ENCODE assay signal across 24 mouse cellular contexts in the genomic region with DNA sequence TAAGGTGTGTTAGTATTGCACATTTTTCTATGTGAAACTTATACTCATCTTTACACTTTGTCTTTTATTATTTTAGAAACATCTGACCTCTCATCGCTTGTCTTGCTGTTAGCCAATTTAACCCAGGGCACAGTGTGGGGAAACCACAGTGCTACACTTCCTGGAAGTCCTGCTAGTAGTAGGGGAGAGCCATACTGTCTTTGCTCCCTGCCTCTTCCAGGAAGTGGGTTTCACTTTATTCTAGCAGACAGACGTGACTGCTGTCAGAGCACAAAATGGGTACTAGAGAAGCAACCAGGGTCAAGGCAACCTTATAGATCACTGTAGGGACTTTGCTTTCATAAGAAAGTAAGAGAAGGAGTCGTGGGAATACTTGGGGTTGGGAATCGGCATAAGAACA. TPM values are rescaled to one million over a fixed set of nuclear protein-coding genes. Genes with fewer than 3 reads are reported as not detected.
A peak's percentile ranks its signal among the peaks of the same experiment; 100 is the strongest.
DNase-seq lines count a peak whose midpoint lies in the region; ATAC-seq and TF ChIP-seq lines count a peak whose summit lies in the region.
"Had no signal": no experiment of that assay in that cellular context is flagged by ENCODE, and none has a peak within 500 bp of the region (broad histone marks: within the 10 kb centered on the region; RNA-seq: fewer than 3 reads in every experiment).

No protein-coding gene starts in this region.

- no peaks in the 10 kb centered on the region for H3K9me3 ChIP-seq in forebrain, embryonic 11.5 days (ENCODE audit: control insufficient read depth, low read length)
- H3K9me3 ChIP-seq: heart, embryonic 12.5 days; hindbrain, embryonic 12.5 days; intestine, embryonic 15.5 days; limb, embryonic 10.5 days; neural tube, embryonic 13.5 days had no signal

- H3K4me2 ChIP-seq in forebrain, embryonic 11.5 days (ENCODE audit: low read depth, low read length, severe bottlenecking) = no peak overlapping the region
- H3K4me2 ChIP-seq: heart, embryonic 12.5 days; hindbrain, embryonic 12.5 days; intestine, embryonic 15.5 days; liver, embryonic 11.5 days; neural tube, embryonic 13.5 days had no signal

- DNase-seq in spleen, adult 2 months (ENCODE audit: low read depth in 1 of 2, low spot score in 2 of 2) = no peak
- DNase-seq in spleen, postnatal 10 days (ENCODE audit: low spot score in 2 of 2) = no peak
- DNase-seq in thymus, adult 18-20 months = peak; percentile 12 to 51
- peak; percentile 46 for DNase-seq in thymus, postnatal 4 days
- DNase-seq in forebrain, embryonic 11.5 days (ENCODE audit: low spot score) = no peak
- no peak for DNase-seq in layer of hippocampus, postnatal 14 days (ENCODE audit: low spot score in 2 of 2)
- no peak for DNase-seq in liver
- DNase-seq: adrenal gland, postnatal 14 days; cerebellum, adult 11 months; cerebellum, postnatal 25 days; embryo, embryonic 11 days; forebrain, postnatal 0 days; heart, postnatal 14 days; lung, adult 18-20 months; right cerebral cortex, postnatal 25 days had no signal

- H3K9ac ChIP-seq in forebrain, embryonic 11.5 days (ENCODE audit: low read length) = no peak overlapping the region
- H3K9ac ChIP-seq: forebrain, postnatal 0 days; heart, embryonic 12.5 days; hindbrain, embryonic 12.5 days; intestine, embryonic 15.5 days; neural tube, embryonic 13.5 days had no signal

- no peak for TF ChIP-seq POLR2A in spleen, adult 2 months (IDR thresholded peaks at IDR 0.05; ENCODE audit: low read depth, low read length)

- peak overlapping the region; percentile 55; the same call in 1 of the 2 replicates for H3K27ac ChIP-seq in spleen, adult 2 months (ENCODE audit: insufficient read depth, low read length)
- H3K27ac ChIP-seq in forebrain, embryonic 11.5 days (ENCODE audit: low read depth, low read length) = no peak overlapping the region
- H3K27ac ChIP-seq: hindbrain, embryonic 12.5 days; intestine, embryonic 15.5 days; left cerebral cortex, adult 2 months; limb, embryonic 10.5 days; neural tube, embryonic 13.5 days had no signal

- H3K36me3 ChIP-seq in spleen, adult 2 months (ENCODE audit: control insufficient read depth, insufficient read depth, low read length) = no peaks in the 10 kb centered on the region
- no peaks in the 10 kb centered on the region for H3K36me3 ChIP-seq in forebrain, embryonic 11.5 days (ENCODE audit: control insufficient read depth, insufficient read depth, low read length)
- H3K36me3 ChIP-seq: heart, embryonic 12.5 days; hindbrain, embryonic 12.5 days; intestine, embryonic 15.5 days; limb, embryonic 10.5 days; neural tube, embryonic 13.5 days had no signal

- no peak for TF ChIP-seq CTCF in spleen, adult 2 months (IDR thresholded peaks at IDR 0.05; ENCODE audit: extremely low read depth, insufficient read depth, insufficient read length, insufficient replicate concordance)

- no peak overlapping the region for H3K4me3 ChIP-seq in spleen, adult 2 months (ENCODE audit: extremely low read depth, insufficient read depth, insufficient read length)
- no peak overlapping the region for H3K4me3 ChIP-seq in forebrain, embryonic 11.5 days (ENCODE audit: low read depth, low read length)
- H3K4me3 ChIP-seq: heart, embryonic 12.5 days; hindbrain, embryonic 12.5 days; intestine, embryonic 15.5 days; left cerebral cortex, adult 2 months; limb, embryonic 10.5 days; neural tube, embryonic 13.5 days had no signal

- WGBS in spleen, adult 2 months = 47% methylated on average over 4 of the region's 4 CpGs
- WGBS in forebrain, embryonic 11.5 days = 83% methylated on average over 4 of the region's 4 CpGs

- no peaks in the 10 kb centered on the region for H3K27me3 ChIP-seq in spleen, adult 2 months (ENCODE audit: control insufficient read depth, insufficient read depth, low read length)
- H3K27me3 ChIP-seq in forebrain, embryonic 11.5 days (ENCODE audit: control insufficient read depth, insufficient read depth, low read length) = no peaks in the 10 kb centered on the region
- H3K27me3 ChIP-seq: intestine, embryonic 15.5 days had no signal

- peak; percentile 98 for ATAC-seq in inflammation-experienced regulatory T-cells, adult 6 months
- no peak for ATAC-seq in forebrain, embryonic 11.5 days (replicated peaks; ENCODE audit: low FRiP score)
- ATAC-seq: forebrain, postnatal 0 days; intestine, embryonic 15.5 days; Patski had no signal

- no peaks in the 10 kb centered on the region for H3K4me1 ChIP-seq in spleen, adult 2 months (ENCODE audit: control insufficient read depth, insufficient read depth, insufficient read length)
- no peaks in the 10 kb centered on the region for H3K4me1 ChIP-seq in forebrain, embryonic 11.5 days (replicated peaks; ENCODE audit: control insufficient read depth, insufficient read depth, low read length)
- H3K4me1 ChIP-seq: heart, embryonic 12.5 days; hindbrain, embryonic 12.5 days; intestine, embryonic 15.5 days; limb, embryonic 10.5 days; neural tube, embryonic 13.5 days had no signal

RNA-seq across cellular contexts. Expression of gene Det1, which starts 7.0 kb away (rescaled TPM):
- 16.1 and 19.3 TPM in 2 replicates for polyA plus RNA-seq in spleen, adult 2 months (2012; rRNA removed)
- polyA plus RNA-seq in inflammation-experienced regulatory T-cells, adult 6 months (2017; shearing (Covaris generic)) = 10 to 100 TPM in 2 of 3 experiments, 1 to 10 TPM in 1; 9.4 to 18.9 (median 16.1) TPM
- polyA plus RNA-seq in forebrain, embryonic 11.5 days (2014; fragmentation: Nextera tagmentation; extraction: Ambion mirVana) = 24.3 and 24.8 TPM in 2 replicates
- 1 to 10 TPM; 6.3 to 6.4 TPM for total RNA-seq in layer of hippocampus, postnatal 14 days (2021)

RNA-seq across cellular contexts. Expression of gene Aen, which starts 41.6 kb away (rescaled TPM):
- 14.6 and 18.1 TPM in 2 replicates for polyA plus RNA-seq in spleen, adult 2 months (2012; rRNA removed)
- polyA plus RNA-seq in inflammation-experienced regulatory T-cells, adult 6 months (2017; shearing (Covaris generic)) = 10 to 100 TPM; 21.2 to 26.0 (median 21.2) TPM
- 54.2 and 65.4 TPM in 2 replicates for polyA plus RNA-seq in forebrain, embryonic 11.5 days (2014; fragmentation: Nextera tagmentation; extraction: Ambion mirVana)
- total RNA-seq in layer of hippocampus, postnatal 14 days (2021) = 10 to 100 TPM; 27.3 to 27.4 TPM

RNA-seq across cellular contexts. Expression of gene Isg20, which starts 59.2 kb away (rescaled TPM):
- polyA plus RNA-seq in spleen, adult 2 months (2012; rRNA removed) = 205 and 302 TPM in 2 replicates
- polyA plus RNA-seq in inflammation-experienced regulatory T-cells, adult 6 months (2017; shearing (Covaris generic)) = 10 to 100 TPM; 89.9 to 95.8 (median 92.5) TPM
- 0.39 and 0.51 TPM in 2 replicates for polyA plus RNA-seq in forebrain, embryonic 11.5 days (2014; fragmentation: Nextera tagmentation; extraction: Ambion mirVana)
- 1 to 10 TPM in 1 of 2 experiments, under 1 TPM in 1; 0.60 to 1.1 TPM for total RNA-seq in layer of hippocampus, postnatal 14 days (2021)
- polyA plus RNA-seq: neural tube, embryonic 13.5 days had no signal

Comparison
In these comparisons a context has a peak if more than half of its experiments do, and no peak if none do; other contexts are left out.
1. DNase-seq: peak in thymus, adult 18-20 months (2 of 2) and thymus, postnatal 4 days (single experiment); none in spleen, adult 2 months (0 of 2), spleen, postnatal 10 days (0 of 2), forebrain, embryonic 11.5 days (single experiment), layer of hippocampus, postnatal 14 days (0 of 2) and liver (single experiment).
2. RNA of gene Isg20, which starts 59.2 kb away (polyA plus RNA-seq): 205 to 302 TPM in spleen, adult 2 months and 89.9 to 95.8 TPM in inflammation-experienced regulatory T-cells, adult 6 months; 0.39 to 0.51 TPM in forebrain, embryonic 11.5 days; every median in the first group is over 10 times any median in the second.